Mouse (Mus musculus): ENCODE results near the gene Krtap3-3. TPM values are rescaled to one million over a fixed set of nuclear protein-coding genes. Genes with fewer than 3 reads are reported as not detected.
A peak's percentile ranks its signal among the peaks of the same experiment; 100 is the strongest.
"Not testable (repeated sequence)": the region's sequence is repeated elsewhere in the genome, so short reads cannot be mapped to it uniquely, and the experiment has no call there.

Krtap3-3 gene
- not detected in 2 replicates for polyA plus RNA-seq (2016; fragmentation: Nextera tagmentation; extraction: Ambion mirVana)

DNA sequence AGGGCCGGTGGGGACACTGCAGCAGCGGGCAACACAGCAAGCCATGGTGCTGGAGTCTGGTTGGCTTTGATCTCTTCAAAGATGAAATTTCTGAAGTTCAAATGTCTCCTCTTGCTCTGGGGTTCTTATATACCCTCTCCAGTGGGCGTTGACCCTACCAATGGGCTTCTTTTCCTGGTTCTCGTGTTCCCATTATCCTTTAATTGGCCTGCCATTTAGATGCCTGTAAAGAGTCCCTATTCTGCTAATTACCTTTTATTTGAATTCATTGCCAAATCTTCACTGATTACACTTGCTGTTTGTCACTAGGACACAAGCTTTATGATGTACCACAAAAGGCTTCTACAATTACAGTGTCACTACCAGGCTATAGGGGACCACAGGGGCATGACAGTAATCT is at the start of gene Krtap3-3:
TSS of gene Krtap3-3 (minus strand) at position 101 of the 400 bp plus-strand sequence.
- Histone ChIP-seq H3K4me3 (no peak within 1 kb of the TSS), H3K36me3 (no peaks in the 10 kb centered on the region), H3K9me3 (no peaks in the 10 kb centered on the region), H3K4me1 (no peaks in the 10 kb centered on the region), H3K27me3 (replicated peaks) (no peaks in the 10 kb centered on the region), H3K27ac (no peak within 1 kb of the TSS), H3K4me2 (replicated peaks) (no peak within 1 kb of the TSS), H3K9ac (no peak within 1 kb of the TSS)
- 31% methylated on average over 4 of the region's 4 CpGs for WGBS
- no peak for ATAC-seq (ENCODE audit: low FRiP score, low read depth)

DNA sequence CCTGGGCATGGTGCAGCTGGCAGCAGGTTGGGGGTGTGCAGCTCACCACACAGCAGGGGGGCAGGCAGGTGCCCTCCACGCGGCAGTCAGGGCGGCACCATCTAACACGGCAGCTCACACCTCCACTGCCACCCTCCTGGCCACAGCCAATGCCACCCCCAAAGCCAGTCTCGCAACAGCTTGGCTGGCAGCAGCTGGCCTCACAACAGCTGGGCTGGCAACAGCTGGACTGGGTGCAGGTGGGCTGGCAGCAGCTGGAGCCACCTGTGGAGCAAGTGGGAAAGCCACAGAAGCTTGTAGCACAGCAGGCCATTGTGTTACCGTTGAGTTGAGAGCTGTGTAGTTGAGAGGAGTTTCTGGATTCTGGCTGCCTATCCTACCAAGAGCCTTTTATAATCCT is 47.1 kb upstream of the Krtap3-3 start, which contains the start of gene Krtap9-3:
TSS of gene Krtap9-3 (minus strand) at position 364 of the 400 bp plus-strand sequence.
- H3K4me2 ChIP-seq (replicated peaks); H3K4me3 ChIP-seq; H3K4me1 ChIP-seq; H3K9me3 ChIP-seq; ATAC-seq (ENCODE audit: low FRiP score, low read depth); H3K27me3 ChIP-seq (replicated peaks); H3K9ac ChIP-seq; H3K27ac ChIP-seq; H3K36me3 ChIP-seq: not testable (repeated sequence)
- WGBS: 77% methylated on average over 6 of the region's 6 CpGs

DNA sequence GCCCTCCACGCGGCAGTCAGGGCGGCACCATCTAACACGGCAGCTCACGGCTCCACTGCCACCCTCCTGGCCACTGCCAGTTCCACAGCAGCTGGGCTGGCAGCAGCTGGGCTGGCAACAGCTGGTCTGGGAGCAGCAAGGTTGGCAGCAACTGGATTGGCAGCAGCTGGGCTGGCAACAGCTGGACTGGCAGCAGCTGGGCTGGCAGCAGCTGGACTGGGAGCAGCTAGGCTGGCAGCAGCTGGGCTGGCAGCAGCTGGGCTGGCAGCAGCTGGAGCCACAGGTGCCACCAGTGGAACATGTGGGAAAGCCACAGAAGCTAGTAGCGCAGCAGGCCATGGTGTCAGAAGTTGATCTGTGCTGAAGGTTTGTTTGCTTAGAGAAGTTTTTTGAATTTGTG is 40.3 kb upstream of the Krtap3-3 start, which contains the start of gene Krtap1-3:
TSS of gene Krtap1-3 (minus strand) at position 359 of the 400 bp plus-strand sequence.
- Histone ChIP-seq H3K27me3 (replicated peaks) (no peaks in the 10 kb centered on the region), H3K4me2 (replicated peaks) (no peak within 1 kb of the TSS), H3K4me1 (no peaks in the 10 kb centered on the region), H3K36me3 (no peaks in the 10 kb centered on the region), H3K27ac (no peak within 1 kb of the TSS), H3K9ac (no peak within 1 kb of the TSS), H3K9me3 (no peaks in the 10 kb centered on the region), H3K4me3 (no peak within 1 kb of the TSS)
- no peak for ATAC-seq (ENCODE audit: low FRiP score, low read depth)
- WGBS: 90% methylated on average over 6 of the region's 6 CpGs

DNA sequence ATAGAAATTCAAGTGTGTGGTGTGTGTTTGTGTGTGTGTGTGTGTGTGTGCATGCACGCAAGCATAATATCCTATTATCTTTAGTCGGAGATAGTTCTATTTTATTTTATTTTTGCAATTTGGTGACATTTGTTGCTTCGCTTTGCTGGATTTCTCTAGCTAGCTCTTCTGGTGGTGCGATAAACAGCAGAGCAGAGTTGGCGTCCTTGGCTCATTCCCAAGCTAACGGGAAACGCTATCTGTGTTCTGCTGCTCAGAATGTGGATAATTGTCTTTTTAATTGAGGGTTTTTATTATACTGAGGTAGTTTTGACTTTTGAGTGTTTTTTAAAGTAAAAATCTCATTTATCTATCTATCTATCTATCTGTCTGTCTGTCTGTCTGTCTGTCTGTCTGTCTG is 34.4 kb upstream of the Krtap3-3 start:
- Histone ChIP-seq H3K9ac (no peak overlapping the region), H3K27ac (no peak overlapping the region), H3K4me3 (no peak overlapping the region), H3K9me3 (no peaks in the 10 kb centered on the region), H3K27me3 (replicated peaks) (no peaks in the 10 kb centered on the region), H3K4me2 (replicated peaks) (no peak overlapping the region), H3K4me1 (no peaks in the 10 kb centered on the region), H3K36me3 (no peaks in the 10 kb centered on the region)
- 92% methylated on average over 7 of the region's 7 CpGs for WGBS
- no peak for ATAC-seq (ENCODE audit: low FRiP score, low read depth)

DNA sequence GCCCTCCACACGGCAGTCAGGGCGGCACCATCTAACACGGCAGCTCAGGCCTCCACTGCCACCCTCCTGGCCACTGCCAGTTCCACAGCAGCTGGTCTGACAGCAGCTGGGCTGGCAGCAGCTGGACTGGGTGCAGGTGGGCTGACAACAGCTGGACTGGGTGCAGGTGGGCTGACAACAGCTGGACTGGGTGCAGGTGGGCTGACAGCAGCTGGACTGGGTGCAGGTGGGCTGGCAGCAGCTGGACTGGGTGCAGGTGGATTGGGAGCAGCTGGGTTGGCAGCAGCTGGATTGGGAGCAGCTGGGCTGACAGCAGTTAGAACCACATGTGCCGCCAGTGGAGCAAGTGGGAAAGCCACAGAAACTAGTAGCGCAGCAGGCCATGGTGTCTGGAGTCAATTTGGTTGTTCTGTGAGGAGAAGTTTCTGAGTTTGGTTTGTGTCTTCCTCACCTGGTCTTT is 32.6 kb upstream of the Krtap3-3 start, which contains the start of gene Krtap1-4:
TSS of gene Krtap1-4 (minus strand) at position 410 of the 460 bp plus-strand sequence.
- H3K27me3 ChIP-seq (replicated peaks): no peaks in the 10 kb centered on the region
- H3K27ac ChIP-seq: no peak within 1 kb of the TSS
- H3K9ac ChIP-seq: no peak within 1 kb of the TSS
- no peak for ATAC-seq (ENCODE audit: low FRiP score, low read depth)
- no peak within 1 kb of the TSS for H3K4me2 ChIP-seq (replicated peaks)
- no peaks in the 10 kb centered on the region for H3K9me3 ChIP-seq
- H3K4me1 ChIP-seq: no peaks in the 10 kb centered on the region
- no peaks in the 10 kb centered on the region for H3K36me3 ChIP-seq
- no peak within 1 kb of the TSS for H3K4me3 ChIP-seq
- 69% methylated on average over 5 of the region's 5 CpGs for WGBS

DNA sequence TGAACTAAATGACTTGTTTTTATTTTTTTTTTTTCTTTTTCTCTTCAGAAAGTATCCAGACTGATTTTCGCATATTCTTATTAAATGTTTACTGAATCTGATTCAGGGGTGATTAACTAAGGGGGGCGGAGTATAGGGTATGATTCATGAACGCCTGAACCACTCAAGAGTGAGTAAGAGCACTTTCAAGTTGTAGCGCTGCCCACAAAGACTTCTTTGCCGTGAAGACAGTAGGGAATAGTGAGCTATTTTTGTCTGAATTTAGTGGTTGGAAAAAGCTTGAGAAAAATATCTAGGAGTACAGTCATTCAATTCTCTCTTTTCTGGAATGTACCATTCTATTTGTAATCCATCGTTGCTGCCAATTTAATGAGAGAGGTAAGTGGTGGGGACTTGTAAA is 30.9 kb upstream of the Krtap3-3 start:
- no peaks in the 10 kb centered on the region for H3K27me3 ChIP-seq (replicated peaks)
- no peak overlapping the region for H3K4me3 ChIP-seq
- H3K9ac ChIP-seq: no peak overlapping the region
- no peak for ATAC-seq (ENCODE audit: low FRiP score, low read depth)
- H3K4me2 ChIP-seq (replicated peaks): no peak overlapping the region
- no peaks in the 10 kb centered on the region for H3K4me1 ChIP-seq
- no peaks in the 10 kb centered on the region for H3K9me3 ChIP-seq
- H3K36me3 ChIP-seq: no peaks in the 10 kb centered on the region
- no peak overlapping the region for H3K27ac ChIP-seq
- 88% methylated on average over 6 of the region's 6 CpGs for WGBS

DNA sequence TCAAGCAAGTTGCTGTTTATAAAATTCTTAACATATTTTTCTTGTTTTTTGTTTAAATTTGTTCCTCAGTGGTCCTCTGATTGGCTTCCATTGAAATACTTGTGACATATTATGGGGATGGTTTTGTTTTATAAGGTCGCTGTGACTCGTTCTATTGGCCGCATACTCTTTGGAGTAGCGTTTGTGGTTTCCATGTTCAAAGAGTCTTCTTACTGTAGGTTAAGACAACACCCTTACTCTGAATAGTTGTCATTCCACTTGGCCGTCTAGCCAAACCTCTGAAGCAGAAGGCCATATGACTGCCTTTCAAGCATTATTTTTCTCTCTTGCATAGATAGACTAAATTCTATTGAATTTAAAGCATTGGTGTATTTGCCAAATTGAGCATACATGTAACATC is 30.4 kb upstream of the Krtap3-3 start:
- Histone ChIP-seq H3K4me3 (no peak overlapping the region), H3K4me1 (no peaks in the 10 kb centered on the region), H3K27me3 (replicated peaks) (no peaks in the 10 kb centered on the region), H3K9ac (no peak overlapping the region), H3K9me3 (no peaks in the 10 kb centered on the region), H3K36me3 (no peaks in the 10 kb centered on the region), H3K27ac (no peak overlapping the region), H3K4me2 (replicated peaks) (no peak overlapping the region)
- no peak for ATAC-seq (ENCODE audit: low FRiP score, low read depth)
- 90% methylated on average over 5 of the region's 5 CpGs for WGBS

DNA sequence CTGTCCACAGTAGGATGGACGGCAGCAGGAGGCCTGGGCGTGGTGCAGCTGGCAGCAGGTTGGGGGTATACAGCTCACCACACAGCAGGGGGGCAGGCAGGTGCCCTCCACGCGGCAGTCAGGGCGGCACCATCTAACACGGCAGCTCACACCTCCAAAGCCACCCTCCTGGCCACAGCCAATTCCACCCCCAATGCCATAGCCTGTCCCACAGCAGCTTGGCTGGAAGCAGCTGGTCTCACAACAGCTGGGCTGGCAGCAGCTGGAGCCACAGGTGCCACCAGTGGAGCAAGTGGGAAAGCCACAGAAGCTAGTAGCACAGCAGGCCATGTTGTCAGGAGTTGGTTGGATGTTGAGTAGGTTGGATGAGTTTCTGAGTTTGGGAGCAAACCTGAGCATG is 30.0 kb upstream of the Krtap3-3 start, which contains the start of gene Krtap1-5:
TSS of gene Krtap1-5 (minus strand) at position 381 of the 400 bp plus-strand sequence.
- Histone ChIP-seq H3K9ac (no peak within 1 kb of the TSS), H3K27ac (no peak within 1 kb of the TSS), H3K27me3 (replicated peaks) (no peaks in the 10 kb centered on the region), H3K9me3 (no peaks in the 10 kb centered on the region), H3K4me2 (replicated peaks) (no peak within 1 kb of the TSS), H3K4me1 (no peaks in the 10 kb centered on the region), H3K4me3 (no peak within 1 kb of the TSS), H3K36me3 (no peaks in the 10 kb centered on the region)
- no peak for ATAC-seq (ENCODE audit: low FRiP score, low read depth)
- 69% methylated on average over 6 of the region's 6 CpGs for WGBS

DNA sequence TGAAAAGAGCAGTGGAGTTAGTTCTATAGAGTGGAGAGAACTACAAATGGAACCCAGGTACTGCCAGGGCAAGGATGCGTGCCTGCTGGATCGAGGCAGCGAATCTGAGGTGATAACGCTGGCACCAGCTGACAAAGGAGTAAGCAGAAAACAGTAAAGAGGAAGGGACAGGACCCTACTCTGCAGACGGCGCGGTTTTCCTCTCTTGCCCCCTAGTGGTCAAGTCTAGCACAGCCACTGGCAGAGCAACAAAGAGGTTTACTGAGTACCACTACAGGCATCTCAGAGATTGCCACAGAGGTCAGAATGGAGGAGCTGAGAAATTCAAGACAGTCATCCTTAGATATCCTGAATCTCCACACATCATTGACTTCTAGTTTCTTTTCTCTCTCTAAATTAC is 23.4 kb upstream of the Krtap3-3 start:
- Histone ChIP-seq H3K9me3 (no peaks in the 10 kb centered on the region), H3K27me3 (replicated peaks) (no peaks in the 10 kb centered on the region), H3K27ac (no peak overlapping the region), H3K4me3 (no peak overlapping the region), H3K4me1 (no peaks in the 10 kb centered on the region), H3K9ac (no peak overlapping the region), H3K4me2 (replicated peaks) (peak overlapping the region; percentile 54), H3K36me3 (no peaks in the 10 kb centered on the region)
- ATAC-seq (ENCODE audit: low FRiP score, low read depth): 0 out of 2 replicates have a peak, but pooled peaks have one; percentile 76
- WGBS: under 1% methylated on average over 7 of the region's 7 CpGs

DNA sequence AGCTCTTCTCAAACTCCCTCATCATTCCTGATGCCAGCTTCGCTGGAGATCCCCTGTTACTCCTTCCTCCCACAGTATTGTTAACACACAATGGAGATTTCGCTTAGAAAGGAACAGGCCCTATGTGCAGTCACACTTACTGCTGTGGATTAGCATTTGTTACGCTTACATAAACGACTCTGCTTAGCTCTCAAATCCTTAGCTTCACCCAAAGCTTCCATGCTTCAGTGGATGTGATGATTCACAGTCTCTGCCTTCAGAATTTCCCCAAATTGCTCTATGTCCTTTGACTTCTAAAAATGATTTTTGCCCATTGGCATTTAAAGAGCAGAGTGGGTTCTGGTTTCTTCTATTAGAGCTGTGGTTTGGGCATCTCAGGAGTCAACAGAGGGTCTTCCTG is 22.5 kb upstream of the Krtap3-3 start:
- 54% methylated on average over 4 of the region's 4 CpGs for WGBS
- H3K27me3 ChIP-seq (replicated peaks): no peaks in the 10 kb centered on the region
- no peak overlapping the region for H3K4me2 ChIP-seq (replicated peaks)
- no peak overlapping the region for H3K4me3 ChIP-seq
- no peak overlapping the region for H3K27ac ChIP-seq
- H3K4me1 ChIP-seq: no peaks in the 10 kb centered on the region
- no peak overlapping the region for H3K9ac ChIP-seq
- no peaks in the 10 kb centered on the region for H3K9me3 ChIP-seq
- H3K36me3 ChIP-seq: no peaks in the 10 kb centered on the region
- ATAC-seq (ENCODE audit: low FRiP score, low read depth): no peak

DNA sequence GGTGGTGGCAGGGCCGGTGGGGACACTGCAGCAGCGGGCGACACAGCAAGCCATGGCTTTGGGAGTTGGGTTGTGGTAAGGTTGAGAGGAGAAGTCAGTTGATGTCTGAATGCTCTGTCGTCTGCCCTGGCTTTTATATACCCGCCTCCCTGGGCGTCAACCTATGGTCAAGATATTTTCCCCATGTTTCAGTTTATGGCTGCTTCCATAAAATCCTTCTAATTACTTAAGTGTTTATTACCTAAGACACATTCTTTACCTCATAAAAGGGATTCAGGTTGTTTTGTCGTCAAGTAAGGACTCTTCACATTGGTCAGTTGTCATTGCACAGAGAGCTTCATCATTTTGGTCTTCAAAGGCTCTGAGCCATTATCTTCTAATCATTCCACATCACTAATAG is 15.9 kb upstream of the Krtap3-3 start, which contains the start of gene Krtap3-1:
TSS of gene Krtap3-1 (minus strand) at position 101 of the 400 bp plus-strand sequence.
- no peak for ATAC-seq (ENCODE audit: low FRiP score, low read depth)
- Histone ChIP-seq H3K36me3 (no peaks in the 10 kb centered on the region), H3K9ac (no peak within 1 kb of the TSS), H3K9me3 (no peaks in the 10 kb centered on the region), H3K4me2 (replicated peaks) (no peak within 1 kb of the TSS), H3K27ac (no peak within 1 kb of the TSS), H3K27me3 (replicated peaks) (no peaks in the 10 kb centered on the region), H3K4me1 (no peaks in the 10 kb centered on the region), H3K4me3 (no peak within 1 kb of the TSS)
- WGBS: 61% methylated on average over 7 of the region's 7 CpGs

DNA sequence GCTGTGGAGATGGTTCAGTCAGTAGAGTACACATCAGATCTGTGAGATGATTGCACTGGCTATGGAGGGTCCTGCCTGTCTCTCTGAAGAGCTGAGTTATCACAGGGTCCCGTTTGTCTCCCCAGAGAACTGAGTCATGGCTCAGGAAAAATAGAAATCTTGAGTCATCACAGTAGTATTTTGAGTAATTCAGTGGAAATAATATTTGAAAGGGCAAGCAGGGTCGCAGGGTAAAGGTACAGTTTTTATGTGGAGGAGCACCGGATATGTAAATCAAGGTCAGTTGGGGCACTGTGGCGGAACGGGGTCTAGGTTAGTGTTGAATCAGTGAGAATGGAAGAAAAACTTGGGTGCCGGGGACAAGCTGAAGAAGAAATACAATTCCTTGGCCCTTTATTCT is 11.9 kb upstream of the Krtap3-3 start:
- no peak overlapping the region for H3K9ac ChIP-seq
- no peak overlapping the region for H3K4me2 ChIP-seq (replicated peaks)
- H3K4me3 ChIP-seq: no peak overlapping the region
- no peaks in the 10 kb centered on the region for H3K4me1 ChIP-seq
- no peaks in the 10 kb centered on the region for H3K9me3 ChIP-seq
- no peaks in the 10 kb centered on the region for H3K36me3 ChIP-seq
- no peak overlapping the region for H3K27ac ChIP-seq
- WGBS: 84% methylated on average over 6 of the region's 6 CpGs
- no peaks in the 10 kb centered on the region for H3K27me3 ChIP-seq (replicated peaks)
- no peak for ATAC-seq (ENCODE audit: low FRiP score, low read depth)

DNA sequence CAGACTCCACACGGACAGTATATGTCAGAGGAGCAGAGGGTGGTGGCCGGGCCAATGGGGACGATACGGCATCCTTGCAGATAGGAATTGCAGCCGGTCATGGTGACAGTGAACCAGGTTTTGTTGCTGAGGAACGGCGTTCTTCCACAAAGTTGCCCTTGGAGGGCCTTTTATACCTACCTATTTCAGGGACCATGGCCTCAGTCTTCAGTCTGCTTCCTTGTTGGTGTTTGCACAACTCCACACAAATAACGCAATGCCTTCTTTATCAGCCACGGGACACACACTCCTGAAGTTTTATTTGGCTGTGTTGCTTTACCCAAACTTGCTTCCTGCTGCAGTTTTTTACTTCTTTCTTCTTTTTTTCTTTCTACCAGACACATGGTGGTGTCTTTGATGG is 8.7 kb upstream of the Krtap3-3 start, which contains the start of gene Gm11939:
TSS of gene Gm11939 (minus strand) at position 101 of the 400 bp plus-strand sequence.
- H3K27me3 ChIP-seq (replicated peaks): no peaks in the 10 kb centered on the region
- no peak for ATAC-seq (ENCODE audit: low FRiP score, low read depth)
- 91% methylated on average over 9 of the region's 9 CpGs for WGBS

More for the DNA sequence above, 8.7 kb upstream of the Krtap3-3 start, which contains the start of gene Gm11939:
- H3K27ac ChIP-seq: no peak within 1 kb of the TSS
- no peak within 1 kb of the TSS for H3K9ac ChIP-seq
- H3K9me3 ChIP-seq: no peaks in the 10 kb centered on the region
- no peak within 1 kb of the TSS for H3K4me2 ChIP-seq (replicated peaks)
- no peak within 1 kb of the TSS for H3K4me3 ChIP-seq
- no peaks in the 10 kb centered on the region for H3K4me1 ChIP-seq
- H3K36me3 ChIP-seq: no peaks in the 10 kb centered on the region
